Mouse (Mus musculus) liver, postnatal 0 days (tissue): ENCODE results near the gene Cyp2c69. TPM values are rescaled to one million over a fixed set of nuclear protein-coding genes. Genes with fewer than 3 reads are reported as not detected.
"Not testable (repeated sequence)": the region's sequence is repeated elsewhere in the genome, so short reads cannot be mapped to it uniquely, and the experiment has no call there.

Source experiments
- ATAC-seq: fragments of 200-750 bp; cut with Nextera tagmentation; 2 replicates; pipeline ENCODE4 v1.8.0; 2017; ENCODE audit warnings: mild to moderate bottlenecking, moderate library complexity
- DNase-seq: peaks from one replicate; pipeline ENCODE4 v3.0.0-alpha.2; 2016
- H3K27ac ChIP-seq: fragments of 300-500 bp; sonication (generic); 2 replicates; pipeline ENCODE4 v1.5.1; 2014; ENCODE audit warnings: antibody characterized with exemption, moderate library complexity, mild to moderate bottlenecking, low read depth
- H3K27me3 ChIP-seq: fragments of 300-500 bp; sonication (generic); 2 replicates; pipeline ENCODE4 v1.6.1; 2014; ENCODE audit warnings: low read length, control low read depth, mixed read lengths; ENCODE audit not compliant: insufficient read depth
- H3K36me3 ChIP-seq: fragments of 300-500 bp; sonication (generic); replicated peaks from 2 replicates; pipeline ENCODE4 v1.6.1; 2014; ENCODE audit warnings: mild to moderate bottlenecking, control low read depth, low read length, moderate library complexity, mixed read lengths; ENCODE audit not compliant: insufficient read depth
- H3K4me1 ChIP-seq: fragments of 300-500 bp; sonication (generic); 2 replicates; pipeline ENCODE4 v1.6.1; 2014; ENCODE audit warnings: antibody characterized with exemption, mild to moderate bottlenecking, control low read depth; ENCODE audit not compliant: insufficient read depth
- H3K4me2 ChIP-seq: fragments of 300-500 bp; sonication (generic); 2 replicates; pipeline ENCODE4 v1.6.1; 2014; ENCODE audit warnings: low read depth, mild to moderate bottlenecking, low read length, moderate library complexity, mixed read lengths
- H3K4me3 ChIP-seq: fragments of 300-500 bp; sonication (generic); 2 replicates; pipeline ENCODE4 v1.5.1; 2014; ENCODE audit warnings: low read depth, low read length
- H3K9ac ChIP-seq: fragments of 300-500 bp; sonication (generic); replicated peaks from 2 replicates; pipeline ENCODE4 v1.6.1; 2014; ENCODE audit warnings: mild to moderate bottlenecking, moderate library complexity
- H3K9me3 ChIP-seq: fragments of 300-500 bp; sonication (generic); 2 replicates; pipeline ENCODE4 v1.6.1; 2016; ENCODE audit warnings: mild to moderate bottlenecking, control low read depth, low read length, mixed read lengths
- CTCF ChIP-seq: sonication (generic); IDR thresholded peaks from 2 replicates; pipeline ENCODE4 v1.5.1; 2016; ENCODE audit warnings: antibody characterized with exemption, low read depth
- EP300 ChIP-seq: IDR thresholded peaks from 2 replicates; pipeline ENCODE4 v1.6.1; 2016; ENCODE audit warnings: antibody characterized with exemption, low read depth, mild to moderate bottlenecking
- WGBS: fragments of 180-500 bp; shearing (Covaris S2); extraction: QIAGEN DNeasy Blood & Tissue Kit; methylation state at CpG from one replicate; pipeline ENCODE4 v1.1.7; 2014; ENCODE audit not compliant: insufficient replicate concordance; 5-methylcytosine and 5-hydroxymethylcytosine counted together
- polyA plus RNA-seq: library from polyadenylated mRNA; unstranded; fragments of >200 nt; fragmentation: Nextera tagmentation; extraction: Ambion mirVana; gene quantifications from 2 replicates; pipeline ENCODE4 v1.2.1, GENCODE M21; 2015

The Cyp2c69 gene
- 145 and 183 TPM in 2 replicates for polyA plus RNA-seq

DNA sequence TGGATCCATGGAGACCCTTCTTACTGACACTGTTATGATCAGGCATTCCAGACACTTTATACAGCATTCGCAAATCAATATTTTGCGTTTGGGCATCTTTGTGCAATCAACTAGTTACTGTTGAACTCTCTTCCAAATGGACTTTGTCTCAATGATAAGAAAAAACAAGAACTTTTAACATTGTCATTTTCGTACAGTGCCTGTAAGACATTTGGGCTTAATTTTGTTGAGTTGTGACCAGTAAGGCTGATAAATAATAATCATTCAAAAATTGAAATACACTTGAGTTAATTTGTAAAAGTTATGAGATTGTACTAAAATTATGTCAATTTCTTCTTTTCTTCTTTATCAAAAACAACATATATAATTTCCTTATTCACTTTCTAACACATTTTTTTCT is at the start of gene Cyp2c69:
Gene Cyp2c69, minus strand, starts transcription at position 101 of the 400 bp plus-strand sequence.
- not testable (repeated sequence) for H3K27me3 ChIP-seq, H3K9me3 ChIP-seq, H3K27ac ChIP-seq, H3K9ac ChIP-seq, H3K4me3 ChIP-seq, H3K4me1 ChIP-seq, DNase-seq, H3K36me3 ChIP-seq
- 0 out of 2 replicates have a peak within 1 kb of the TSS, but pooled peaks have one; percentile 7 for H3K4me2 ChIP-seq
- 60% methylated on average over 3 of the region's 3 CpGs for WGBS
- 0 out of 2 replicates have a peak, but pooled peaks have one; percentile 31 for ATAC-seq

DNA sequence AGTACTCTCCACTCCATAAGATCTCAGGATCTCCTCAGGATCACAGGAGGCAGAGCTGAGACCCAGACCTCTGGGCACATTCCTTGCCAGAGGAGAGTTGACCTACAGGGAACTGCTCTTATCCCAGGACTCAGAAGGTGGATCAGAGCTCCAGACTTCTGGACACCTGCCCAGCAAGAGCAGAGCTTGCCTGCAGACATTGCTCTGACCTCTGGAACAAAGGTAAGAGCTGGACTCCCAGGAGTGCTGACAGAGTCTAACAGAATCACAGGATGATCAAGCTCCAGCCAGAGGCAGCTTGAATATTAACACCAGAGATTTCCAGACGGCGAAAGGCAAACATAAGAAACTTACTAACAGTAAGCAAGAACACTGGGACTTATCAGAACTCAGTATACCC is 48.8 kb upstream of the Cyp2c69 start:
- H3K27me3 ChIP-seq: no peaks in the 10 kb centered on the region
- H3K4me1 ChIP-seq: no peaks in the 10 kb centered on the region
- H3K9ac ChIP-seq: no peak overlapping the region
- no peak overlapping the region for H3K4me3 ChIP-seq
- TF ChIP-seq EP300: no peak
- no peak for TF ChIP-seq CTCF
- DNase-seq: no peak
- no peaks in the 10 kb centered on the region for H3K9me3 ChIP-seq
- 66% methylated on average over 2 of the region's 2 CpGs for WGBS
- no peaks in the 10 kb centered on the region for H3K36me3 ChIP-seq
- no peak overlapping the region for H3K27ac ChIP-seq
- H3K4me2 ChIP-seq: no peak overlapping the region
- no peak for ATAC-seq

DNA sequence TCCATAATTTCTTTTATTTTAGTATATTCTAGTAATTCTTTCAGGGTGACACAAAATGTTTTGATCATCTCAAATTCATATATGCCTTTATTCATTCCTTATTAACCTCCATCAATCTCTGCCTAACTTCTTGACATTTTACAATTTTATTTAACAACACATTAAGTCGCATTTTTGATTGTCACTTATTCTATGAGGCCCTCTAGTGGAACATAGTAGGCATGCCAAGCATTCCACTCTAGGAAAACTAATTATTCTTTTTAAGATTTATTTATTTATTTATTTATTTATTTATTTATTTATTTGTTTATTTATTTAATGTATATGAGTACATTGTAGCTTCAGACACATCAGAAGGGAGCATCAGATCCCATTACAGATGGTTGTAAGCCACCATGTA is 43.4 kb upstream of the Cyp2c69 start:
- TF ChIP-seq CTCF (peak; percentile 22), EP300 (no peak)
- Histone ChIP-seq H3K4me1 (no peaks in the 10 kb centered on the region), H3K36me3 (no peaks in the 10 kb centered on the region), H3K4me2 (no peak overlapping the region), H3K9ac (no peak overlapping the region), H3K4me3 (no peak overlapping the region), H3K27ac (no peak overlapping the region), H3K9me3 (no peaks in the 10 kb centered on the region), H3K27me3 (no peaks in the 10 kb centered on the region)
- DNase-seq (no peak), ATAC-seq (no peak)
- WGBS: 56% methylated on average over 1 of the region's 1 CpGs

DNA sequence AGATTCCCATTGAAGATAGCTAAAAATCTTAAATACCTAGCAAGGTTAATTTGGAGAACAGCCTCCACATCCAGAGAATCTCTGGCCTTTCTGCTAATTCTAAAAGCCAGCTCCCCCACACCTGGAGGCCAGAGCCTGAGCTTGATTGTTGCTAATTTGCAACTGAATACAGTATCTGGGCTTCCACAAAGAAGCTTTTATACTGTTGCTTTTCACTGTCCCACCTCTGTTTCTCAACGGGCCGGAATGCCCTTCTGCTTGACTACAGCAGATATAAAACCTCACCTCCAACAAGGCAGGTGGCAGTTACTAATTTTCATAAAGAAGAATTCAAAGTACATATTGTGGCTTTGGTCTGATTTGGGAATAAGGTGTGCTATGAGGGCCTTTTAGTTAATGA is 15.1 kb upstream of the Cyp2c69 start:
- no peak for TF ChIP-seq EP300
- no peak for TF ChIP-seq CTCF
- H3K9ac ChIP-seq: no peak overlapping the region
- ATAC-seq (no peak), DNase-seq (no peak)
- no peak overlapping the region for H3K4me2 ChIP-seq
- 94% methylated on average over 2 of the region's 2 CpGs for WGBS
- no peaks in the 10 kb centered on the region for H3K4me1 ChIP-seq
- no peaks in the 10 kb centered on the region for H3K36me3 ChIP-seq
- no peaks in the 10 kb centered on the region for H3K27me3 ChIP-seq
- H3K27ac ChIP-seq: no peak overlapping the region
- no peak overlapping the region for H3K4me3 ChIP-seq
- H3K9me3 ChIP-seq: no peaks in the 10 kb centered on the region

DNA sequence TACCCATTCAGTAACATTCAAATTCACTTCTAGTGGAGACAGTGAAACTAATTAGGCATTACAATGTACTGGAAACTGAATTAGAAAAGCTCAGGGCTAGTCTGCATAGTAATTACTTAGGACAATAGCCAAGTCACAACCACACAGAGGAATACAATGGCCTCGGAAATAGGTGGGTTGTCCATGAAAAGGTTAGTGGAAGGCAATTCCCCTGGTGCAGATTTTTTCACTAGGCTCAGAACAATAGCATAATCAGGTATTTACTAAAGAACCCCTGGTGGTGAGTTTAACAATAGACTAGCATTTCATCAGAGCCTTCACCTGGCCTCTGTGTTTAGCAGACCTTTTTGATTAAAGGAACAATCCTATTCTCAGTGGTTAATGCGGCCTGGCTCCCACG is 3.5 kb upstream of the Cyp2c69 start:
- ATAC-seq, H3K27ac ChIP-seq, H3K4me3 ChIP-seq, H3K27me3 ChIP-seq, H3K9me3 ChIP-seq, H3K4me1 ChIP-seq, DNase-seq, H3K36me3 ChIP-seq, H3K9ac ChIP-seq, H3K4me2 ChIP-seq: not testable (repeated sequence)
- WGBS: 76% methylated on average over 3 of the region's 3 CpGs

DNA sequence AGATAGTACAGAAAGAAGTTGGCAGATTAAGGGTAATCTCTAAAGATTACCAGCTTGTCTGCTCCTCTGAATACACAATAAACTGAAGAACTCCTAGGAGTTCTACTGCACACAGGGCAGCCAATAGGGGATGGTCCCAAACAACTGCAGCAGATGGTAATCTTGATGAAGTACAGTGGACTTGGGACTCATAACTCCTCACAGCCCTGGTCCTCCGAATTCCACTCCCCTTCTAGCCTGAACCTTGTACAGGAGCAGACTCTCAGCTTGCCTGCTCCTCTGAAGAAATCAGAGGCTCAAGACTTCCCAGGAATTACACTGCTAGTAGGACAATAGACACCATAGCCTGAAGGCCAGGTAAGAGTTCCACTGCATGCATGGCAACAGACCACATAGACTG is 20.5 kb downstream of the Cyp2c69 start:
- no peak overlapping the region for H3K4me3 ChIP-seq
- TF ChIP-seq CTCF: no peak
- no peak for TF ChIP-seq EP300
- DNase-seq (no peak), ATAC-seq (no peak)
- H3K4me2 ChIP-seq: no peak overlapping the region
- H3K36me3 ChIP-seq: no peaks in the 10 kb centered on the region
- H3K9ac ChIP-seq: no peak overlapping the region
- WGBS: 39% methylated on average over 1 of the region's 1 CpGs
- H3K27ac ChIP-seq: no peak overlapping the region
- no peaks in the 10 kb centered on the region for H3K4me1 ChIP-seq
- H3K27me3 ChIP-seq: no peaks in the 10 kb centered on the region
- no peaks in the 10 kb centered on the region for H3K9me3 ChIP-seq

DNA sequence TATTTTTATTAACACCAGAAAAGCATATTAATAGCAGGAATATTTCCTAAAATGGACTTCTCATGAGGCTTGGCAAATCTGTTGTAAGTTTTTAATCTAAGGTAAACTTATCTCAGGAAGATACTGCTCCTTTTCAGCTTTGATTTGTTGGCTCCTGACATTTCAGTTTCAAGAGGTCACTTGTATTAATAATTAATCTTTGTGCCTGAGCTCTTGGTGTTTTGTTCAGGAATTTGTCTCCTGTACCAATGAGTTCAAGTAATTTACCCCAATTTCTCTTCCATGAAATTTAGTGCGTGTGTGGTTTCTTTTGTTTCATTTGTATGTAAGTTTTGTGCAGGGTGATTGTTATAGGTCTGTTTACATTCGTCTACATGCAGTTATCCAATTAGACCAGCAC is 65.7 kb downstream of the Cyp2c69 start:
- not testable (repeated sequence) for H3K27me3 ChIP-seq, H3K4me2 ChIP-seq, DNase-seq, H3K9me3 ChIP-seq, ATAC-seq, H3K36me3 ChIP-seq, H3K27ac ChIP-seq, H3K9ac ChIP-seq, H3K4me3 ChIP-seq, H3K4me1 ChIP-seq
- 67% methylated on average over 2 of the region's 2 CpGs for WGBS

DNA sequence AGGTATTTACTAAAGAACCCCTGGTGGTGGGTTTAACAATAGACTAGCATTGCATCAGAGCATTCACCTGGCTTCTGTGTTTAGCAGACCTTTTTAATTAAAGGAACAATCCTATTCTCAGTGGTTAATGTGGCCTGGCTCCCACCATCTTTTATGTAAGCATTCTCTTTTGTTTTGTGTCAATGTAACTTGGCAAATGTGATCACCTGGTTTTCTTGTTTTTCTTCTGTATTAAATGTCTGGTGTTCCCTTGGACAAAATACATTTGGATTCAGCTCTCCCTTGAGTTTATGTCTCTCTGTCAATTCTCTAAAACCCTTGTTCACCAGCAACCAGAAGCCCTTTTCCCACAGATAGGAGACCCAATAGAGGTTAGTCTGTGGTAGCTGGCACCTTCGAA is 70.2 kb downstream of the Cyp2c69 start:
- not testable (repeated sequence) for H3K4me2 ChIP-seq, H3K27ac ChIP-seq, H3K9ac ChIP-seq, H3K4me3 ChIP-seq, H3K4me1 ChIP-seq, H3K36me3 ChIP-seq, DNase-seq, ATAC-seq, H3K9me3 ChIP-seq, H3K27me3 ChIP-seq
- 69% methylated on average over 1 of the region's 1 CpGs for WGBS

DNA sequence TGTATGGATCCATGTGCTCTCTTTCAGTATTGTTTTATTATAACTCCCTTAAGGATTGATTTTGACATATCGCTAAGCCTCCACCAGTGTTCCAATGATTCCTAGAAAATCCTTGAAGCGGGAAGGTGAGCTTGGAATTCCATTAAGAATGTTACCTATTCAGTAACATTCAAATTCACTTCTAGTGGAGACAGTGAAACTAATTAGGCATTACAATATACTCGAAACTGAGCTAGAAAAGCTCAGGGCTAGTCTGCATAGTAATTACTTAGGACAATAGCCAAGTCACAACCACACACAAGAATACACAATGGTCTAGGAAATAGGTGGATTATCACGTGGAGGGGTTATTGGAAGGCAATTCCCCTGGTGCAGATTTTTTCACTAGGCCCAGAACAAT is 70.6 kb downstream of the Cyp2c69 start:
- not testable (repeated sequence) for DNase-seq, H3K36me3 ChIP-seq, ATAC-seq, H3K9ac ChIP-seq, H3K4me2 ChIP-seq, H3K9me3 ChIP-seq, H3K27me3 ChIP-seq, H3K4me3 ChIP-seq, H3K4me1 ChIP-seq, H3K27ac ChIP-seq
- 70% methylated on average over 4 of the region's 4 CpGs for WGBS

DNA sequence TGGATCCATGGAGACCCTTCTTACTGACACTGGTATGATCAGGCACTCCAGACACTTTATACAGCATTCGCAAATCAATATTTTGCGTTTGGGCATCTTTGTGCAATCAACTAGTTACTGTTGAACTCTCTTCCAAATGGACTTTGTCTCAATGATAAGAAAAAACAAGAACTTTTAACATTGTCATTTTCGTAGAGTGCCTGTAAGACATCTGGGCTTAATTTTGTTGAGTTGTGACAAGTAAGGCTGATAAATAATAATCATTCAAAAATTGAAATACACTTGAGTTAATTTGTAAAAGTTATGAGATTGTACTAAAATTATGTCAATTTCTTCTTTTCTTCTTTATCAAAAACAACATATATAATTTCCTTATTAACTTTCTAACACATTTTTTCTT is 73.9 kb downstream of the Cyp2c69 start, which contains the start of gene Cyp2c40:
Gene Cyp2c40, minus strand, starts transcription at position 101 of the 400 bp plus-strand sequence.
- not testable (repeated sequence) for DNase-seq, H3K9ac ChIP-seq, H3K9me3 ChIP-seq, ATAC-seq, H3K36me3 ChIP-seq, H3K4me3 ChIP-seq, H3K27me3 ChIP-seq, H3K4me1 ChIP-seq, H3K27ac ChIP-seq, H3K4me2 ChIP-seq
- 56% methylated on average over 3 of the region's 3 CpGs for WGBS
